Mouse (Mus musculus) layer of hippocampus, adult 18-20 months (tissue): Measurements from ENCODE around the gene Slc23a4. TPM values are rescaled to one million over a fixed set of nuclear protein-coding genes. Genes with fewer than 3 reads are reported as not detected.

Source experiments
- total RNA-seq, 2 experiments: library from RNA; stranded (reverse); gene quantifications; 2 replicates each; pipeline ENCODE4 v1.2.3; 2021

Slc23a4 gene
- total RNA-seq, 2 experiments from 2014 or later = 0.76 to 1.3 TPM

Other genes starting within 250 kb of the Slc23a4 start
- 10 to 100 TPM; 13.5 to 13.7 TPM for gene Agbl3, start 208.0 kb downstream of the Slc23a4 start, total RNA-seq
- 1 to 10 TPM; 1.6 to 2.7 TPM for gene Tmem140, start 125.3 kb downstream of the Slc23a4 start, total RNA-seq
- gene Cyren, start 110.3 kb downstream of the Slc23a4 start, total RNA-seq = 1 to 10 TPM; 4.5 to 4.8 TPM
- 10 to 100 TPM; 34.5 to 35.2 TPM for gene Wdr91, start 77.5 kb downstream of the Slc23a4 start, total RNA-seq
- not detected for gene Stra8, start 68.2 kb downstream of the Slc23a4 start, total RNA-seq
- gene Cnot4, start 145.3 kb upstream of the Slc23a4 start, total RNA-seq = 10 to 100 TPM; 46.6 to 53.7 TPM
- gene Nup205, start 189.0 kb upstream of the Slc23a4 start, total RNA-seq = 10 to 100 TPM; 28.1 to 32.0 TPM